Mouse (Mus musculus) limb, embryonic 14.5 days (tissue): ENCODE results near the gene Maml3. TPM values are rescaled to one million over a fixed set of nuclear protein-coding genes. Genes with fewer than 3 reads are reported as not detected.
A peak's percentile ranks its signal among the peaks of the same experiment; 100 is the strongest.

ENCODE experiments used
- ATAC-seq: fragments of 200-750 bp; cut with Nextera tagmentation; 2 replicates; pipeline ENCODE4 v1.8.0; 2017; ENCODE audit warnings: low read depth, moderate number of reproducible peaks, moderate TSS enrichment; ENCODE audit not compliant: low FRiP score
- DNase-seq: peaks from one replicate; pipeline ENCODE4 v3.0.0-alpha.2; 2015; ENCODE audit warnings: low spot score
- H3K27ac ChIP-seq: fragments of 300-500 bp; sonication (generic); replicated peaks from 2 replicates; pipeline ENCODE4 v1.5.1; 2014; ENCODE audit warnings: low read depth, mild to moderate bottlenecking, low read length, moderate library complexity, mixed read lengths
- H3K27me3 ChIP-seq: fragments of 300-500 bp; sonication (generic); 2 replicates; pipeline ENCODE4 v1.6.1; 2014; ENCODE audit warnings: low read length, mixed read lengths; ENCODE audit not compliant: control insufficient read depth, insufficient read depth
- H3K36me3 ChIP-seq: fragments of 300-500 bp; sonication (generic); 2 replicates; pipeline ENCODE4 v1.6.1; 2014; ENCODE audit warnings: mild to moderate bottlenecking, low read length, moderate library complexity, mixed read lengths; ENCODE audit not compliant: control insufficient read depth, insufficient read depth
- H3K4me1 ChIP-seq: fragments of 300-500 bp; sonication (generic); 2 replicates; pipeline ENCODE4 v1.6.1; 2014; ENCODE audit warnings: antibody characterized with exemption, low read length, mixed read lengths; ENCODE audit not compliant: control insufficient read depth, insufficient read depth
- H3K4me2 ChIP-seq: fragments of 300-500 bp; sonication (generic); replicated peaks from 2 replicates; pipeline ENCODE4 v1.6.1; 2014; ENCODE audit warnings: low read depth, mild to moderate bottlenecking, low read length, moderate library complexity; ENCODE audit not compliant: severe bottlenecking
- H3K4me3 ChIP-seq: fragments of 300-500 bp; sonication (generic); replicated peaks from 2 replicates; pipeline ENCODE4 v1.5.1; 2014; ENCODE audit warnings: low read length
- H3K9ac ChIP-seq: fragments of 300-500 bp; sonication (generic); 2 replicates; pipeline ENCODE4 v1.6.1; 2014; ENCODE audit warnings: mild to moderate bottlenecking, low read depth, low read length, moderate library complexity; ENCODE audit not compliant: severe bottlenecking
- H3K9me3 ChIP-seq: fragments of 300-500 bp; sonication (generic); 2 replicates; pipeline ENCODE4 v1.6.1; 2016; ENCODE audit warnings: low read length; ENCODE audit not compliant: control insufficient read depth
- POLR2A ChIP-seq: fragments of 200-500 bp; IDR thresholded peaks from 2 replicates; pipeline ENCODE4 v1.8.0; 2012; ENCODE audit warnings: inconsistent platforms, mild to moderate bottlenecking, moderate library complexity, borderline replicate concordance; ENCODE audit not compliant: insufficient read depth, insufficient read length; ENCODE audit errors: extremely low read depth
- WGBS: fragments of 180-500 bp; shearing (Covaris S2); extraction: QIAGEN DNeasy Blood & Tissue Kit; methylation state at CpG from one replicate; pipeline ENCODE4 v1.1.7; 2014; 5-methylcytosine and 5-hydroxymethylcytosine counted together
- polyA plus RNA-seq, 2 experiments: library from polyadenylated mRNA; depleted of rRNA in 1 of 2; stranded (reverse) in 1 of 2; unstranded in 1 of 2; fragments of >200 nt; fragmentation: Nextera tagmentation in 1 of 2; extraction: Ambion mirVana in 1 of 2; gene quantifications; 2 replicates each; pipeline versions ENCODE4 v1.2.1 to v1.2.3; 2012 to 2014

Maml3 gene
- polyA plus RNA-seq, 2 experiments = 5.4 to 5.6 TPM

GRCm38 (mm10) chr3:52027972-52028371 lies 76.9 kb downstream of the Maml3 start:
- Histone ChIP-seq H3K36me3 (no peaks in the 10 kb centered on the region), H3K4me3 (no peak overlapping the region), H3K9ac (no peak overlapping the region), H3K9me3 (no peaks in the 10 kb centered on the region), H3K4me2 (no peak overlapping the region), H3K27me3 (no peaks in the 10 kb centered on the region), H3K27ac (no peak overlapping the region), H3K4me1 (peaks cover 5% of the 10 kb centered on the region; the same call in 1 of the 2 replicates)
- WGBS = 73% methylated on average over 7 of the region's 7 CpGs
- TF ChIP-seq POLR2A = no peak
- DNase-seq (no peak), ATAC-seq (no peak)

DNA sequence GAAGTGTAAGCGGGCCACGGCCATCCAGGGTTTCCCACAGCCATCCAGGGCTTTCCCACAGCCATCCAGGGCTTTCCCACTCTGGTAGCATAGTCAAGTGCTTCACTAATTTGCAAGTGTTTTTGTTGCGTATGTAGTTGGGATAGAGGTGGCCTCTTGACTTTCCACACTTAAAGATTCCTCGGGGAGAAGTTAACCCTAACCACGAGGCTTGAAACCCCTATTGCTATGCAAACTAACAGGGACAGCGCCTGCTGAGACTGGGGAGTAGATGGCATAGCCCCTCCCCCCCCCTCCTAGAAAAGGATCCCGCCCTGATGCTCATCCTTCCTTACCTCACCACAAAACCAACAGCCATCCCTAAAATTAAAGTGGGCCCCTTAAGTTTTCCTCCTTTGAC lies 82.4 kb downstream of the Maml3 start:
- no peak overlapping the region for H3K27ac ChIP-seq
- WGBS = 59% methylated on average over 7 of the region's 7 CpGs
- H3K4me3 ChIP-seq = no peak overlapping the region
- no peaks in the 10 kb centered on the region for H3K4me1 ChIP-seq
- no peak overlapping the region for H3K4me2 ChIP-seq
- H3K36me3 ChIP-seq = no peaks in the 10 kb centered on the region
- no peak overlapping the region for H3K9ac ChIP-seq
- ATAC-seq (no peak), DNase-seq (no peak)
- no peak for TF ChIP-seq POLR2A
- H3K27me3 ChIP-seq = no peaks in the 10 kb centered on the region
- no peaks in the 10 kb centered on the region for H3K9me3 ChIP-seq

GRCm38 (mm10) chr3:52018103-52018439 lies 86.8 kb downstream of the Maml3 start:
- ATAC-seq = no peak
- H3K27ac ChIP-seq = no peak overlapping the region
- no peak overlapping the region for H3K4me3 ChIP-seq
- H3K27me3 ChIP-seq = no peaks in the 10 kb centered on the region
- H3K9ac ChIP-seq = no peak overlapping the region
- no peaks in the 10 kb centered on the region for H3K36me3 ChIP-seq
- no peak for DNase-seq
- H3K9me3 ChIP-seq = no peaks in the 10 kb centered on the region
- 65% methylated on average over 5 of the region's 5 CpGs for WGBS
- no peak for TF ChIP-seq POLR2A
- no peak overlapping the region for H3K4me2 ChIP-seq
- H3K4me1 ChIP-seq = no peaks in the 10 kb centered on the region

DNA sequence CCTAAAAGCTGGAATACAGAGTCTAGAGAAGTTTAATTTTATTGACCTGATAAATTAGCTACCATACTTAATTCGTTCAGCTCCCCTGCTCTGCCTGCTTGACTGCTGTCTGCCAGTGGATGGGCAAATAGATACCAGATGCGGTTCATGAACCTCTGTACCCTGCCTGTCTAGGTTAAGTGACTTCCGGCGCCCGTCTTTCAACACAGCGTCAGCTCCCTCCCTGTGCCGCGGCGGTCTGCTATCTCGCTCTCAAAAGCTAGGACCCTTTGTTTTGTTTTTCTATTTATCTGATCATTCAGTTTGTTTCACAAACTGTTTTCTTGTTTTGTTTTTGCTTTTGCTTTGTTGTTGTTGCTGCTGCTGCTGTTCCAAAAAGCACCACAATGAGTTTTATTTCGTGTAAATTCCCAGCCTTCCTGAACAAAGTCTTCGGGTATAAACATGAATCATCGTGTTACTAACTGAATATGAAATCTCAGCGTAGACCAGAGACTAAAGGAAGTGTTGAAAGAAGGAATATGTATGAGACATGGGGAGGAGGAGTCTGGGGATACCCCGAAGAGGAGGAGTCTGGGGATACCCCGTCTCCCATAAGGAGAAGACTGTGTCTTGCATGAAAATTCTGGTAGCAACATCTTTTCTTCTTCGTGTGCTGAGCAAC lies 87.3 kb downstream of the Maml3 start:
- WGBS = 32% methylated on average over 17 of the region's 17 CpGs
- ATAC-seq = no peak
- no peak for TF ChIP-seq POLR2A
- Histone ChIP-seq H3K4me2 (peak overlapping the region; percentile 41), H3K9ac (no peak overlapping the region), H3K4me1 (no peaks in the 10 kb centered on the region), H3K4me3 (peak overlapping the region; percentile 9; the same call in 1 of the 2 replicates), H3K9me3 (no peaks in the 10 kb centered on the region), H3K36me3 (no peaks in the 10 kb centered on the region), H3K27me3 (no peaks in the 10 kb centered on the region), H3K27ac (no peak overlapping the region)
- DNase-seq = no peak

DNA sequence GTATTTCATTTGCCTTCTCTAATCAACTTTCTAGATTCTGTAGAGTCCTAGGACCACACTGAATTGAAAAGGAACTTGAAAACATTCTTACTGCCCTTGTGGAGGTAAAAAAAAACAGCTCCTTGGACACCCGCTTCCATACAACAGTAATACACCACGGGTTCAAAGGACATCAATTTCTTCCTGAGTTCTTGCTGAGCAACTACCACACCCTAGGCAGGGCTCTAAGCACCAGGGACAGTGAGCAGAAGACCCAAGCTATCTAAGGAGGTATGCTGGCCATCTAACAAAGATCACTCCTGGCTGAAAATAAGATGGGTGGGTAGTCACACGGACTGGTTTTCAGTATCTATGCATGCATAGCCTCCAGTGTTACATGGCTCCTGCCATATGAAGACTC lies 88.7 kb downstream of the Maml3 start:
- ATAC-seq = no peak
- 88% methylated on average over 3 of the region's 3 CpGs for WGBS

More for the DNA sequence above, 88.7 kb downstream of the Maml3 start:
- no peaks in the 10 kb centered on the region for H3K36me3 ChIP-seq
- DNase-seq = no peak
- no peak overlapping the region for H3K4me3 ChIP-seq
- H3K27me3 ChIP-seq = no peaks in the 10 kb centered on the region
- no peak overlapping the region for H3K9ac ChIP-seq
- no peak for TF ChIP-seq POLR2A
- H3K4me2 ChIP-seq = no peak overlapping the region
- H3K4me1 ChIP-seq = no peaks in the 10 kb centered on the region
- H3K9me3 ChIP-seq = no peaks in the 10 kb centered on the region
- H3K27ac ChIP-seq = no peak overlapping the region
